Mouse (Mus musculus): ENCODE measurements around the gene Olfr401. TPM values are rescaled to one million over a fixed set of nuclear protein-coding genes. Genes with fewer than 3 reads are reported as not detected.
"Not testable (repeated sequence)": the region's sequence is repeated elsewhere in the genome, so short reads cannot be mapped to it uniquely, and the experiment has no call there.

Olfr401 gene
- not detected in 2 replicates for polyA plus RNA-seq (2015; fragmentation: Nextera tagmentation; extraction: Ambion mirVana)

DNA sequence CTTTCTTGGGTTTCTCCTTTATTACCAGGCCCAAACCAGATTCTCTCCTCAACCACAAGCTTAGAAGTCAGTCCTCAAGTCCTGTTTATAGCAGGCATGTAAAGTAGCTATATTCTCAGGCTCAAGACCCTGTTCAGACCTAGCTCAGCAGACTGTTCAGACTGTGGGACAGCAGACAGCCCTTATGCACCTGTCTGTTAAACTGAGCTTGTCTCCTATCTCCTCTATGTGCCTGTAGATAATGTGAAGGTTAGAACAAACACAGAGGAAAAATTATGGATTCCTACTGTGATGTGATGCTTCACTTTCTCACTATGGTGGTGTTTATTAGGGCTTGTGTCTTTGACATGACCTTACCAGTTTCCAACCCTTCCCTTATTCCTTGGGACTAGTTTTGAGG, at the start of gene Olfr401:
Gene Olfr401, plus strand, starts transcription at position 301 of the 400 bp plus-strand sequence.
- H3K36me3 ChIP-seq: no peaks in the 10 kb centered on the region
- no peaks in the 10 kb centered on the region for H3K9me3 ChIP-seq
- H3K27me3 ChIP-seq (replicated peaks): no peaks in the 10 kb centered on the region
- H3K9ac ChIP-seq: no peak within 1 kb of the TSS
- no peak within 1 kb of the TSS for H3K4me3 ChIP-seq (replicated peaks)
- H3K4me1 ChIP-seq (replicated peaks): no peaks in the 10 kb centered on the region
- no peak within 1 kb of the TSS for H3K27ac ChIP-seq
- no peak within 1 kb of the TSS for H3K4me2 ChIP-seq (replicated peaks)
- ATAC-seq: no peak

DNA sequence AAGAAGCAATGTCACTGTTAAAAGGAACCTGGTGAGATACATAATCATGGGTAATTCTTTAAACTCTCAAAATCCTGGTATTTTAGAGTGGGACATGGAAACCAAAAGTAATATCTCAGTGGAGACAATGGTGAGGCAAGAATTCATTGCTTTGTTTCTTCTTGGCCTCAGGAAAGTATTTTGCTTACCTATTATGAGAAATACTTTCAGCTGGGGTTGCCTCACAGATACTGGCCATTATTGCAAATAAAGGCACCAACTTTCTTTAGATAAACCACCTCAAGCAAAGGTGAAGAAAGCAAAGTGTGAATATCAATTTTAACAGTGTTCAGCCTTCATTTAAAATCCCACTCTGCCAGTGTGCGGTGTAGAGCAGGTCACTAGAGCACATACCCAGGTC, 43.9 kb upstream of the Olfr401 start, which contains the start of gene Zfp616:
Gene Zfp616, plus strand, starts transcription at position 301 of the 400 bp plus-strand sequence.
- Histone ChIP-seq H3K36me3 (no peaks in the 10 kb centered on the region), H3K4me1 (replicated peaks) (no peaks in the 10 kb centered on the region), H3K4me3 (replicated peaks) (no peak within 1 kb of the TSS), H3K4me2 (replicated peaks) (no peak within 1 kb of the TSS), H3K9ac (no peak within 1 kb of the TSS), H3K27me3 (replicated peaks) (no peaks in the 10 kb centered on the region), H3K9me3 (no peaks in the 10 kb centered on the region), H3K27ac (no peak within 1 kb of the TSS)
- no peak for ATAC-seq
- 94% methylated on average over 1 of the region's 1 CpGs for WGBS

DNA sequence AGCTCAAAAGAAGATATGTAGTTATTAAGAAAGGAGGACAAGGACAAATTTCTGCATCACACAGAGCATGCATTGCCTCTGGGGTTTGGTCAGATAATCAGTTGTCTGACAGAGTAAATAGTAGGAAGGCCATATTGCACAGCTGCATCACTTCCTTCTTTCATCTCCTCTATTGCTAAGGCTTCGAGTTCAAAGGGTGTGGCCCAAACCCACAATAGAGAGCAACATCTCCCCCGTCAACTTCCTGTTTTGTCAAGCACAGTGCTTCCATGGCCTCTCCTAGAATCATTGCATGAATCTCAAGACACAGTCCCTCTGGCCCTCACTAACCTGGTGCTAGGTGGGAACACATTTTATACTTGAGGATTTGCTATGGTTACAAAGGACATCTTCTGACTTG, 12.8 kb upstream of the Olfr401 start:
- no peak for ATAC-seq
- WGBS: 69% methylated on average over 2 of the region's 2 CpGs
- no peak overlapping the region for H3K4me3 ChIP-seq (replicated peaks)

GRCm38 (mm10) chr11:74101507-74101906, 12.0 kb upstream of the Olfr401 start:
- Histone ChIP-seq H3K27me3 (replicated peaks) (no peaks in the 10 kb centered on the region), H3K9ac (no peak overlapping the region), H3K9me3 (no peaks in the 10 kb centered on the region), H3K4me2 (replicated peaks) (no peak overlapping the region), H3K4me3 (replicated peaks) (no peak overlapping the region), H3K4me1 (replicated peaks) (no peaks in the 10 kb centered on the region), H3K27ac (no peak overlapping the region), H3K36me3 (no peaks in the 10 kb centered on the region)
- WGBS: 50% methylated on average over 2 of the region's 2 CpGs
- ATAC-seq: no peak

More for the DNA sequence above, 12.8 kb upstream of the Olfr401 start:
- H3K27me3 ChIP-seq (replicated peaks): no peaks in the 10 kb centered on the region
- no peaks in the 10 kb centered on the region for H3K36me3 ChIP-seq
- no peak overlapping the region for H3K27ac ChIP-seq
- no peak overlapping the region for H3K4me2 ChIP-seq (replicated peaks)
- no peak overlapping the region for H3K9ac ChIP-seq
- H3K9me3 ChIP-seq: no peaks in the 10 kb centered on the region
- no peaks in the 10 kb centered on the region for H3K4me1 ChIP-seq (replicated peaks)

DNA sequence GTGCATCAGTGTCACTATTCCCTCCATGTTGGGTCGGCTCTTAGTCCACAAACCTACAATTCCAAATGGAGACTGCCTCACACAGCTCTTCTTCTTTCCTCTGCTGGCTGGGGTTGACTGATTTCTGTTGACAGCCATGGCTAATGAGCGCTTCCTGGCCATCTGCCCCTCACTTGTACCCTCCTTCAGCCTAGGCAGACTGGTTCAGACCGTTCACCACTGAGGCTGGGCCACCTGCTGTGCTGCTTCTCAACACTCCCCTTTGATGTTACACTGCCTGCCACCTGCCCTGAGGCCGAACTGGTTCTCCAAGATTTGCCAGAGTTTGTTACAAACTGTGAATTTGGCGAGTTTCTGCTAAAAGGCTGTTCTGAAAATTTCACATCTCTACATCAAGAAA, 8.4 kb upstream of the Olfr401 start:
- Histone ChIP-seq H3K27ac (no peak overlapping the region), H3K27me3 (replicated peaks) (no peaks in the 10 kb centered on the region), H3K4me3 (replicated peaks) (no peak overlapping the region), H3K9ac (no peak overlapping the region), H3K4me2 (replicated peaks) (no peak overlapping the region), H3K9me3 (no peaks in the 10 kb centered on the region), H3K36me3 (no peaks in the 10 kb centered on the region), H3K4me1 (replicated peaks) (no peaks in the 10 kb centered on the region)
- ATAC-seq: no peak
- WGBS: 31% methylated on average over 5 of the region's 5 CpGs

GRCm38 (mm10) chr11:74140001-74140400, 26.5 kb downstream of the Olfr401 start:
- WGBS: 18% methylated on average over 1 of the region's 1 CpGs
- H3K9ac ChIP-seq; H3K4me1 ChIP-seq (replicated peaks); ATAC-seq; H3K4me3 ChIP-seq (replicated peaks); H3K27me3 ChIP-seq (replicated peaks); H3K36me3 ChIP-seq; H3K27ac ChIP-seq; H3K4me2 ChIP-seq (replicated peaks); H3K9me3 ChIP-seq: not testable (repeated sequence)

- Histone ChIP-seq H3K9me3 (no peaks in the 10 kb centered on the region; the same call in 1 of the 2 replicates), H3K36me3 (no peaks in the 10 kb centered on the region), H3K9ac (no peak overlapping the region), H3K4me3 (replicated peaks) (no peak overlapping the region), H3K4me2 (replicated peaks) (no peak overlapping the region), H3K27me3 (replicated peaks) (no peaks in the 10 kb centered on the region), H3K4me1 (replicated peaks) (no peaks in the 10 kb centered on the region), H3K27ac (no peak overlapping the region)
- no peak for ATAC-seq
Measured at GRCm38 (mm10) chr11:74145866-74146265, 32.4 kb downstream of the Olfr401 start.

GRCm38 (mm10) chr11:74153229-74153628, 39.7 kb downstream of the Olfr401 start, which contains the start of gene Olfr402:
Gene Olfr402, plus strand, starts transcription at chr11:74153529.
- no peaks in the 10 kb centered on the region for H3K36me3 ChIP-seq
- H3K9me3 ChIP-seq: no peaks in the 10 kb centered on the region; the same call in 1 of the 2 replicates
- no peaks in the 10 kb centered on the region for H3K27me3 ChIP-seq (replicated peaks)
- H3K4me2 ChIP-seq (replicated peaks): no peak within 1 kb of the TSS
- WGBS: 56% methylated on average over 3 of the region's 3 CpGs
- H3K27ac ChIP-seq: no peak within 1 kb of the TSS
- no peaks in the 10 kb centered on the region for H3K4me1 ChIP-seq (replicated peaks)
- no peak within 1 kb of the TSS for H3K4me3 ChIP-seq (replicated peaks)
- H3K9ac ChIP-seq: no peak within 1 kb of the TSS
- no peak for ATAC-seq

- H3K9ac ChIP-seq: no peak overlapping the region
- H3K9me3 ChIP-seq: no peaks in the 10 kb centered on the region
- no peak for ATAC-seq
- no peak overlapping the region for H3K27ac ChIP-seq
- no peaks in the 10 kb centered on the region for H3K27me3 ChIP-seq (replicated peaks)
- H3K4me1 ChIP-seq (replicated peaks): no peaks in the 10 kb centered on the region
- H3K4me2 ChIP-seq (replicated peaks): no peak overlapping the region
- H3K4me3 ChIP-seq (replicated peaks): no peak overlapping the region
- no peaks in the 10 kb centered on the region for H3K36me3 ChIP-seq
Measured at GRCm38 (mm10) chr11:74168771-74169170, 55.3 kb downstream of the Olfr401 start.

Other genes starting within 250 kb of the Olfr401 start
- not detected in 2 replicates for gene Olfr394, start 222.9 kb upstream of the Olfr401 start, polyA plus RNA-seq (2015; fragmentation: Nextera tagmentation; extraction: Ambion mirVana)
- not detected in 2 replicates for gene Olfr395, start 204.4 kb upstream of the Olfr401 start, polyA plus RNA-seq (2015; fragmentation: Nextera tagmentation; extraction: Ambion mirVana)
- gene Olfr23, start 177.0 kb upstream of the Olfr401 start, polyA plus RNA-seq (2015; fragmentation: Nextera tagmentation; extraction: Ambion mirVana): not detected in 2 replicates
- not detected in 2 replicates for gene Olfr397, start 152.9 kb upstream of the Olfr401 start, polyA plus RNA-seq (2015; fragmentation: Nextera tagmentation; extraction: Ambion mirVana)
- gene Olfr398, start 123.3 kb upstream of the Olfr401 start, polyA plus RNA-seq (2015; fragmentation: Nextera tagmentation; extraction: Ambion mirVana): not detected in 2 replicates
- not detected in 2 replicates for gene Olfr139, start 57.2 kb upstream of the Olfr401 start, polyA plus RNA-seq (2015; fragmentation: Nextera tagmentation; extraction: Ambion mirVana)
- gene Olfr399, start 57.1 kb upstream of the Olfr401 start, polyA plus RNA-seq (2015; fragmentation: Nextera tagmentation; extraction: Ambion mirVana): not detected in 2 replicates
- gene Zfp616, start 43.8 kb upstream of the Olfr401 start, polyA plus RNA-seq (2015; fragmentation: Nextera tagmentation; extraction: Ambion mirVana): not detected in 2 replicates
- gene Olfr402, start 39.8 kb downstream of the Olfr401 start, polyA plus RNA-seq (2015; fragmentation: Nextera tagmentation; extraction: Ambion mirVana): not detected in 2 replicates
- gene Olfr403, start 72.5 kb downstream of the Olfr401 start, polyA plus RNA-seq (2015; fragmentation: Nextera tagmentation; extraction: Ambion mirVana): not detected in 2 replicates
- gene Olfr43, start 97.7 kb downstream of the Olfr401 start, polyA plus RNA-seq (2015; fragmentation: Nextera tagmentation; extraction: Ambion mirVana): not detected in 2 replicates
- not detected in 2 replicates for gene Olfr406, start 146.1 kb downstream of the Olfr401 start, polyA plus RNA-seq (2015; fragmentation: Nextera tagmentation; extraction: Ambion mirVana)
- not detected in 2 replicates for gene Olfr59, start 170.0 kb downstream of the Olfr401 start, polyA plus RNA-seq (2015; fragmentation: Nextera tagmentation; extraction: Ambion mirVana)
- not detected in 2 replicates for gene Olfr410, start 224.3 kb downstream of the Olfr401 start, polyA plus RNA-seq (2015; fragmentation: Nextera tagmentation; extraction: Ambion mirVana)
- gene Olfr411, start 238.9 kb downstream of the Olfr401 start, polyA plus RNA-seq (2015; fragmentation: Nextera tagmentation; extraction: Ambion mirVana): not detected in 2 replicates
- not detected in 2 replicates for gene Olfr412, start 248.4 kb downstream of the Olfr401 start, polyA plus RNA-seq (2015; fragmentation: Nextera tagmentation; extraction: Ambion mirVana)